Mouse (Mus musculus) CH12.LX (cell line): ENCODE results near the gene BC016579. TPM values are rescaled to one million over a fixed set of nuclear protein-coding genes. Genes with fewer than 3 reads are reported as not detected.

Source experiments
- DNase-seq: peaks from one replicate; pipeline ENCODE4 v3.0.0-alpha.2; 2013; ENCODE audit errors: extremely low read depth
- H3K27ac ChIP-seq: 2 replicates; pipeline ENCODE4 v1.5.1; 2012; ENCODE audit warnings: low read depth, mild to moderate bottlenecking, control low read depth, moderate library complexity; ENCODE audit not compliant: insufficient read depth
- H3K27me3 ChIP-seq: replicated peaks from 2 replicates; pipeline ENCODE3; 2012; ENCODE audit warnings: inconsistent platforms
- H3K36me3 ChIP-seq, 2 experiments: replicated peaks in 1 of 2; 2 replicates each; pipeline versions ENCODE3 to v1.6.1; 2012; ENCODE audit warnings: inconsistent platforms in 1 of 2, low read length in 1 of 2, mild to moderate bottlenecking in 1 of 2, mixed read lengths in 1 of 2, moderate library complexity in 1 of 2; ENCODE audit not compliant: control insufficient read depth in 1 of 2, insufficient read depth in 1 of 2
- H3K4me1 ChIP-seq, 2 experiments: 2 replicates each; pipeline ENCODE4 v1.6.1; 2012; ENCODE audit warnings: inconsistent platforms in 1 of 2, moderate library complexity in 1 of 2; ENCODE audit not compliant: insufficient read depth in 2 of 2, control insufficient read depth in 1 of 2
- H3K4me2 ChIP-seq: 2 replicates; pipeline ENCODE4 v1.6.1; 2012; ENCODE audit warnings: low read depth, mild to moderate bottlenecking, control low read depth; ENCODE audit not compliant: poor library complexity, insufficient read depth, severe bottlenecking
- H3K4me3 ChIP-seq, 3 experiments: fragments of 150-350 bp in 1 of 3; sonication (generic) in 1 of 3; replicated peaks in 1 of 3; 2 replicates each; pipeline versions ENCODE3 to v1.5.1; 2011 to 2012; ENCODE audit warnings: low read depth in 2 of 3, low read length in 2 of 3, mild to moderate bottlenecking in 2 of 3, moderate library complexity in 2 of 3, control low read depth in 1 of 3, improper control_type of control experiment in 1 of 3, inconsistent platforms in 1 of 3, mixed read lengths in 1 of 3; ENCODE audit not compliant: poor library complexity in 1 of 3
- H3K79me2 ChIP-seq: replicated peaks from 2 replicates; pipeline ENCODE4 v1.6.1; 2012; ENCODE audit warnings: mild to moderate bottlenecking, moderate library complexity; ENCODE audit not compliant: control insufficient read depth, poor library complexity, insufficient read depth, severe bottlenecking; ENCODE audit errors: extremely low read depth
- H3K9ac ChIP-seq: 2 replicates; pipeline ENCODE4 v1.6.1; 2012; ENCODE audit warnings: low read depth, mild to moderate bottlenecking, control low read depth, moderate library complexity; ENCODE audit not compliant: insufficient read depth
- H3K9me3 ChIP-seq: replicated peaks from 2 replicates; pipeline ENCODE3; 2012; ENCODE audit warnings: low read length, inconsistent platforms, mixed read lengths
- CHD2 ChIP-seq: IDR thresholded peaks from 2 replicates; pipeline ENCODE4 v1.6.1; 2011; ENCODE audit warnings: low read length, improper control_type of control experiment
- CTCF ChIP-seq, 2 experiments: IDR thresholded peaks in 1 of 2; conservative IDR thresholded peaks in 1 of 2; 2 replicates each; pipeline ENCODE4 v1.5.1; 2011 to 2012; ENCODE audit warnings: low read depth in 2 of 2, low read length in 2 of 2, improper control_type of control experiment in 1 of 2, inconsistent platforms in 1 of 2, mild to moderate bottlenecking in 1 of 2, moderate library complexity in 1 of 2
- ELF1 ChIP-seq: IDR thresholded peaks from 2 replicates; pipeline ENCODE4 v1.6.1; 2014; ENCODE audit warnings: low read depth, mild to moderate bottlenecking, inconsistent platforms, low read length, improper control_type of control experiment
- EP300 ChIP-seq: IDR thresholded peaks from 2 replicates; pipeline ENCODE4 v1.6.1; 2011; ENCODE audit warnings: low read length, improper control_type of control experiment
- GABPA ChIP-seq: IDR thresholded peaks from 2 replicates; pipeline ENCODE4 v1.6.1; 2012; ENCODE audit warnings: low read depth, low read length, improper control_type of control experiment, inconsistent platforms; ENCODE audit not compliant: insufficient replicate concordance
- HCFC1 ChIP-seq: IDR thresholded peaks from 2 replicates; pipeline ENCODE4 v1.6.1; 2012; ENCODE audit warnings: low read depth, mild to moderate bottlenecking, inconsistent platforms, low read length, improper control_type of control experiment
- IRF4 ChIP-seq: IDR thresholded peaks from 2 replicates; pipeline ENCODE4 v1.6.1; 2014; ENCODE audit warnings: low read depth, mild to moderate bottlenecking, inconsistent platforms, low read length, improper control_type of control experiment
- JUN ChIP-seq: IDR thresholded peaks from 2 replicates; pipeline ENCODE4 v1.6.1; 2011; ENCODE audit warnings: low read depth, mild to moderate bottlenecking, low read length, improper control_type of control experiment, moderate library complexity; ENCODE audit not compliant: insufficient read depth
- JUND ChIP-seq: conservative IDR thresholded peaks from 2 replicates; pipeline ENCODE4 v1.6.1; 2011; ENCODE audit warnings: low read depth, low read length, improper control_type of control experiment
- MAZ ChIP-seq: IDR thresholded peaks from 2 replicates; pipeline ENCODE4 v1.6.1; 2012; ENCODE audit warnings: low read depth, mild to moderate bottlenecking, inconsistent platforms, low read length, improper control_type of control experiment, moderate library complexity
- MEF2A ChIP-seq: IDR thresholded peaks from 2 replicates; pipeline ENCODE4 v1.6.1; 2014; ENCODE audit warnings: low read depth, mild to moderate bottlenecking, inconsistent platforms, low read length, improper control_type of control experiment, borderline replicate concordance
- MXI1 ChIP-seq: IDR thresholded peaks from 2 replicates; pipeline ENCODE4 v1.6.1; 2011; ENCODE audit warnings: mild to moderate bottlenecking, low read depth, low read length, improper control_type of control experiment
- MYC ChIP-seq: IDR thresholded peaks from 2 replicates; pipeline ENCODE4 v1.6.1; 2011; ENCODE audit warnings: low read depth, mild to moderate bottlenecking, improper control_type of control experiment, low read length
- NRF1 ChIP-seq: IDR thresholded peaks from 2 replicates; pipeline ENCODE4 v1.6.1; 2014; ENCODE audit warnings: low read depth, mild to moderate bottlenecking, inconsistent platforms, low read length, improper control_type of control experiment, moderate library complexity
- POLR2A ChIP-seq: IDR thresholded peaks from 2 replicates; pipeline ENCODE4 v1.6.1; 2011; ENCODE audit warnings: low read depth, mild to moderate bottlenecking, improper control_type of control experiment, low read length
- POLR2AphosphoS2 ChIP-seq: IDR thresholded peaks from 2 replicates; pipeline ENCODE4 v1.6.1; 2011; ENCODE audit warnings: low read depth, low read length, improper control_type of control experiment
- RCOR1 ChIP-seq: conservative IDR thresholded peaks from 2 replicates; pipeline ENCODE4 v1.6.1; 2012; ENCODE audit warnings: low read depth, mild to moderate bottlenecking, inconsistent platforms, low read length, improper control_type of control experiment
- SMC3 ChIP-seq: IDR thresholded peaks from 2 replicates; pipeline ENCODE4 v1.6.1; 2011; ENCODE audit warnings: low read depth, low read length, improper control_type of control experiment
- TBP ChIP-seq: conservative IDR thresholded peaks from 2 replicates; pipeline ENCODE4 v1.6.1; 2011; ENCODE audit warnings: low read depth, low read length, improper control_type of control experiment
- TCF12 ChIP-seq: IDR thresholded peaks from 2 replicates; pipeline ENCODE4 v1.6.1; 2014; ENCODE audit warnings: low read depth, mild to moderate bottlenecking, inconsistent platforms, low read length, improper control_type of control experiment
- USF2 ChIP-seq: conservative IDR thresholded peaks from 2 replicates; pipeline ENCODE4 v1.6.1; 2011; ENCODE audit warnings: low read depth, low read length, improper control_type of control experiment
- ZC3H11A ChIP-seq: IDR thresholded peaks from 2 replicates; pipeline ENCODE4 v1.6.1; 2012; ENCODE audit warnings: low read depth, mild to moderate bottlenecking, inconsistent platforms, low read length, improper control_type of control experiment
- ZKSCAN1 ChIP-seq: IDR thresholded peaks from 2 replicates; pipeline ENCODE4 v1.6.1; 2012; ENCODE audit warnings: low read depth, inconsistent platforms, low read length, improper control_type of control experiment, borderline replicate concordance
- ZNF384 ChIP-seq: IDR thresholded peaks from 2 replicates; pipeline ENCODE4 v1.6.1; 2012; ENCODE audit warnings: low read depth, low read length, improper control_type of control experiment, inconsistent platforms
- dilution Hi-C: fragments of 300-500 bp; cut with MboI; formaldehyde crosslinking; loops from 2 replicates; pipeline ENCODE4 v1.14.3; 2020; ENCODE audit warnings: low sequenced_read_pairs; ENCODE audit not compliant: extremely low pct_unique_long_range_greater_than_20kb, extremely low pct_ligation_motif_present
- in situ Hi-C: fragments of 300-500 bp; cut with MboI; formaldehyde crosslinking; loops from 3 replicates; pipeline ENCODE4 v1.14.3; 2019; ENCODE audit warnings: low sequenced_read_pairs, low pct_ligation_motif_present, low pct_unique_long_range_greater_than_20kb, mixed read lengths
- polyA plus RNA-seq: library from polyadenylated mRNA; unstranded; fragments of >175 nt; gene quantifications from 2 replicates; pipeline ENCODE4 v1.2.1, GENCODE M21; 2012; ENCODE audit warnings: low read depth; ENCODE audit not compliant: insufficient read length
- total RNA-seq, 2 experiments: library from RNA; depleted of rRNA; stranded (reverse); fragments of 300-350 nt in 1 of 2; fragments of >200 nt in 1 of 2; gene quantifications; 2 replicates each; pipeline ENCODE4 v1.2.3; 2012 to 2014

BC016579 gene
- total and polyA plus RNA-seq, 3 experiments: not detected

GRCm38 (mm10) chr16:45641301-45641700, 12.6 kb downstream of the BC016579 start:
- DNase-seq: no peak
- in situ Hi-C loops: loop anchor here (25.0 kb wide), 1 partner anchor 329 kb away; no protein-coding TSS in a partner anchor
- TF ChIP-seq JUN: no peak
- no peak for TF ChIP-seq USF2
- no peak for TF ChIP-seq POLR2A
- TF ChIP-seq ZNF384: no peak
- no peak for TF ChIP-seq HCFC1
- TF ChIP-seq MAZ: no peak
- no peak for TF ChIP-seq MYC
- no peak for TF ChIP-seq TCF12
- no peak for TF ChIP-seq JUND
- TF ChIP-seq ELF1: no peak
- TF ChIP-seq RCOR1: no peak
- no peak for TF ChIP-seq GABPA
- no peak for TF ChIP-seq CHD2
- no peak for TF ChIP-seq MXI1

GRCm38 (mm10) chr16:45640070-45640762, 13.7 kb downstream of the BC016579 start:
- DNase-seq: no peak
- Histone ChIP-seq H3K27me3 (no peaks in the 10 kb centered on the region), H3K36me3 (no peaks in the 10 kb centered on the region), H3K9ac (no peak overlapping the region), H3K4me3 (no peak overlapping the region), H3K9me3 (peaks cover 2% of the 10 kb centered on the region), H3K27ac (no peak overlapping the region), H3K4me2 (no peak overlapping the region), H3K79me2 (no peaks in the 10 kb centered on the region), H3K4me1 (peaks cover 0 to 8% of the 10 kb centered on the region in 2 experiments; a peak in 2 of 4 replicates)
- TF ChIP-seq ELF1 (no peak), CTCF (conservative IDR thresholded peaks at IDR 0.05 in 1 of 2, IDR thresholded peaks at IDR 0.05 in 1 of 2; ENCODE audit: low read depth in 2 of 2, low read length in 2 of 2) (no peak), POLR2AphosphoS2 (no peak), NRF1 (no peak), IRF4 (no peak), SMC3 (no peak), RCOR1 (no peak), TCF12 (no peak), HCFC1 (no peak), ZKSCAN1 (no peak), ZC3H11A (no peak), CHD2 (no peak), TBP (no peak), GABPA (no peak), EP300 (no peak), MEF2A (no peak), USF2 (no peak)
- dilution Hi-C loops: no loop called here
- in situ Hi-C loops: loop anchor here (25.0 kb wide), 1 partner anchor 328 kb away; no protein-coding TSS in a partner anchor

More at GRCm38 (mm10) chr16:45641301-45641700, 12.6 kb downstream of the BC016579 start:
- Histone ChIP-seq H3K79me2 (no peaks in the 10 kb centered on the region), H3K4me2 (no peak overlapping the region), H3K27ac (no peak overlapping the region), H3K36me3 (no peaks in the 10 kb centered on the region), H3K27me3 (no peaks in the 10 kb centered on the region), H3K9ac (no peak overlapping the region), H3K4me3 (no peak overlapping the region), H3K9me3 (peaks cover 2% of the 10 kb centered on the region), H3K4me1 (peaks cover under 1 to 9% of the 10 kb centered on the region in 2 experiments; a peak in 2 of 4 replicates)
- dilution Hi-C loops: no loop called here
